Mouse (Mus musculus): ENCODE measurements around the gene Pex11b. TPM values are rescaled to one million over a fixed set of nuclear protein-coding genes. Genes with fewer than 3 reads are reported as not detected.
A peak's percentile ranks its signal among the peaks of the same experiment; 100 is the strongest.

Gene Pex11b
- polyA plus RNA-seq, 1 experiment from 2014 or later = 39.0 TPM

DNA sequence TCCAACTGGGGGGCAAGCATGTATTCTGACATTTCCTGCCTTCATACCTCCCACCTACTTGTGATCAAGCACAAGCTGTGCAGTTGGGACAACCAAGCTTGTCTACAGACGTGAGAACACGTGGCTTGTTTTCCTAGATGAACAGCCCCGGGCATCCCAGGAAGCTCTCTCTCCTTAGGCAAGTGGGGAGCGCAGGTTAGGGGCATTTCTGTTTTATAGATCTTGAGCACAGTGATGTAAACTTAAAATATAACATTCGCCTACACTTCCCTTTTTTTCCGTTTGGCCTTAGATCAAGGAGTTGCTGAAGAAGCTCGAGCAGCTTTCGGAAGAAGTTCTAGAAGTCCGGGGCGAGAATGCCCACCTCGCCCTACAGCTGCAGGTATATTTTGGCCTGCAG, 53.7 kb downstream of the Pex11b start:
- no peak for DNase-seq (ENCODE audit: low spot score)
- Histone ChIP-seq H3K9me3 (no peaks in the 10 kb centered on the region), H3K27me3 (ENCODE audit: insufficient read depth, poor library complexity, severe bottlenecking) (peaks cover 32% of the 10 kb centered on the region), H3K4me3 (no peak overlapping the region), H3K27ac (no peak overlapping the region), H3K4me1 (peaks cover 23% of the 10 kb centered on the region), H3K36me3 (no peaks in the 10 kb centered on the region)
- WGBS = 78% methylated on average over 11 of the region's 11 CpGs

DNA sequence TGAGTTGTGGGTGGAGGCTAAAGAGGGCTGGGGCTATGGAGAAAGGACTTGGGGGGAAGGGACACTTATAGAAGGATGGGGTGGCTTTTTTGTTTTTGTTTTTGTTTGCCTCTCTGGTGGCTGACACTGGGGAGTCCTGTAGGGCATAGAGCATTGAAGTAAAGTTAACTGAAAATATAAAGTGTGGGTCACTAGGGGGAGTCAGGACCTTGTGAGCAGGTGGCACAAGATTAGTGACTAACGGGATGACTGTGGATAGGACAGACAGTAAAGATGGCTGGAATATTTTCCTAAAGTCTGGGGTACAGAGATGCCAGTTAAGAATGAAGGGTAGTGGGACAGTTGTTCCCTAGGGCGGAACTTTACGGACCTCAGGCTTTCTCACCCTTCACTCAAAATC, 55.1 kb downstream of the Pex11b start:
- no peaks in the 10 kb centered on the region for H3K9me3 ChIP-seq
- H3K27me3 ChIP-seq (ENCODE audit: insufficient read depth, poor library complexity, severe bottlenecking) = peaks cover 19% of the 10 kb centered on the region
- H3K4me1 ChIP-seq = peaks cover 14% of the 10 kb centered on the region; the same call in 1 of the 2 replicates
- WGBS = 53% methylated on average over 3 of the region's 3 CpGs
- no peak overlapping the region for H3K27ac ChIP-seq
- H3K4me3 ChIP-seq = no peak overlapping the region
- H3K36me3 ChIP-seq = no peaks in the 10 kb centered on the region
- DNase-seq (ENCODE audit: low spot score) = no peak

DNA sequence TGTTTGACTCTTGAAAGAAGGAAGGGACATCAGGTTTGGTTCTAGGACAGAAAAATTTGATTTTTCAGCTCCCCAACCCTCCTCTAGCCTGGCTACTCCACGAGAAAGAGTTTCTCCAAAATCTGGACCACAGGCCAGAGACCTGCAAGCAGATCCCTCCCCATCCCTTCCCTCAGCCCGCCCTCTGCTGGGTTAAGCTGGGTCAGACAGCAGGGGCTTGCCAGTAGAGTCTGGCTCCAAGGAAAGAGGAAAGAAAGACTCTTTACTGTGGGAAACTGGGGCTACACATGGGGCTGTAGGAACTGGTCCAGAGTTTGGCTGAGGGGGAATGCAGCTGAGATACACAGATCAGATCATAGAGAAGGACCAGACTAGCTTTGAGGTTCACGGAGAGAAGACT, 57.3 kb downstream of the Pex11b start:
- Histone ChIP-seq H3K9me3 (no peaks in the 10 kb centered on the region), H3K36me3 (no peaks in the 10 kb centered on the region), H3K27me3 (ENCODE audit: insufficient read depth, poor library complexity, severe bottlenecking) (peaks cover 11% of the 10 kb centered on the region), H3K27ac (no peak overlapping the region), H3K4me1 (peaks cover 26% of the 10 kb centered on the region), H3K4me3 (peak overlapping the region; percentile 8; the same call in 1 of the 2 replicates)
- DNase-seq (ENCODE audit: low spot score) = no peak
- 11% methylated on average over 3 of the region's 3 CpGs for WGBS

DNA sequence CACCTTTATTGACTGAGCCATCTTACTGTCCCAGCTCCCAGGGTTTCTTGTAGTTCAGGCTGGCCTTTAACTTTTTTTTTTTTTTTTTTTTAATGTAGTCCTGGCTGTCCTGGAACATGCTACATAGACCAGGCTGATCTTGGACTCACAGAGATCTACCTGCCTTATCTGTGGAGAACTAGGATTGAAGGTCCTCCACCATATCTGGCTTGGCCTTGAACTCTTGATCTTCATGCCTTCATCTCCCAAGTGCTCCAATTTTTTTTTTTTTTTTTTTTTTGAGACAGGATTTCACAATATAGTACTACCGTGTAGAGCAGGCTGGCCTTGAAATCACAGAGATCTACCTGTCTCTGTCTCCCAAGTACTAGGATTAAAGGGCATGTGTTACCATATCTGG, 58.4 kb downstream of the Pex11b start:
- 74% methylated on average over 1 of the region's 1 CpGs for WGBS
- H3K4me3 ChIP-seq = no peak overlapping the region
- no peak overlapping the region for H3K27ac ChIP-seq
- H3K9me3 ChIP-seq = no peaks in the 10 kb centered on the region
- peaks cover 34% of the 10 kb centered on the region for H3K4me1 ChIP-seq
- no peak for DNase-seq (ENCODE audit: low spot score)
- H3K27me3 ChIP-seq (ENCODE audit: insufficient read depth, poor library complexity, severe bottlenecking) = peaks cover 11% of the 10 kb centered on the region
- H3K36me3 ChIP-seq = no peaks in the 10 kb centered on the region

Other genes with a start within 250 kb of the Pex11b start
- 0.49 TPM in 1 of 2 replicates, not detected in the other for gene BC107364, start 183.1 kb upstream of the Pex11b start, polyA plus RNA-seq (2016; fragmentation: Nextera tagmentation; extraction: Ambion mirVana)
- 5.5 and 8.9 TPM in 2 replicates for gene Hfe2, start 110.2 kb upstream of the Pex11b start, polyA plus RNA-seq (2016; fragmentation: Nextera tagmentation; extraction: Ambion mirVana)
- 59.9 and 75.5 TPM in 2 replicates for gene Txnip, start 77.4 kb upstream of the Pex11b start, polyA plus RNA-seq (2016; fragmentation: Nextera tagmentation; extraction: Ambion mirVana)
- gene Gm16253, start 58.4 kb upstream of the Pex11b start, polyA plus RNA-seq (2016; fragmentation: Nextera tagmentation; extraction: Ambion mirVana) = 0.88 and 2.8 TPM in 2 replicates
- gene Polr3gl, start 41.2 kb upstream of the Pex11b start, polyA plus RNA-seq (2016; fragmentation: Nextera tagmentation; extraction: Ambion mirVana) = 37.1 and 37.2 TPM in 2 replicates
- 6.8 and 10.4 TPM in 2 replicates for gene Ankrd34a, start 38.7 kb upstream of the Pex11b start, polyA plus RNA-seq (2016; fragmentation: Nextera tagmentation; extraction: Ambion mirVana)
- 4.7 and 4.8 TPM in 2 replicates for gene Lix1l, start 34.2 kb upstream of the Pex11b start, polyA plus RNA-seq (2016; fragmentation: Nextera tagmentation; extraction: Ambion mirVana)
- gene Rbm8a, start 5.4 kb upstream of the Pex11b start, polyA plus RNA-seq (2016; fragmentation: Nextera tagmentation; extraction: Ambion mirVana) = 112 and 150 TPM in 2 replicates
- 0.10 and 0.26 TPM in 2 replicates for gene Gm42957, start 98 bp downstream of the Pex11b start, polyA plus RNA-seq (2016; fragmentation: Nextera tagmentation; extraction: Ambion mirVana)
- gene Itga10, start 10.2 kb downstream of the Pex11b start, polyA plus RNA-seq (2016; fragmentation: Nextera tagmentation; extraction: Ambion mirVana) = 0.74 and 0.84 TPM in 2 replicates
- gene Ankrd35, start 34.8 kb downstream of the Pex11b start, polyA plus RNA-seq (2016; fragmentation: Nextera tagmentation; extraction: Ambion mirVana) = 0.14 TPM in 2 replicates
- 41.8 and 43.4 TPM in 2 replicates for gene Pias3, start 61.0 kb downstream of the Pex11b start, polyA plus RNA-seq (2016; fragmentation: Nextera tagmentation; extraction: Ambion mirVana)
- 7.1 and 8.5 TPM in 2 replicates for gene Nudt17, start 73.2 kb downstream of the Pex11b start, polyA plus RNA-seq (2016; fragmentation: Nextera tagmentation; extraction: Ambion mirVana)
- 37.7 and 41.0 TPM in 2 replicates for gene Polr3c, start 92.3 kb downstream of the Pex11b start, polyA plus RNA-seq (2016; fragmentation: Nextera tagmentation; extraction: Ambion mirVana)
- gene Rnf115, start 92.3 kb downstream of the Pex11b start, polyA plus RNA-seq (2016; fragmentation: Nextera tagmentation; extraction: Ambion mirVana) = 47.9 and 59.6 TPM in 2 replicates
- gene Pdzk1, start 193.9 kb downstream of the Pex11b start, polyA plus RNA-seq (2016; fragmentation: Nextera tagmentation; extraction: Ambion mirVana) = 0.98 TPM in 1 of 2 replicates, not detected in the other
- gene Cd160, start 194.0 kb downstream of the Pex11b start, polyA plus RNA-seq (2016; fragmentation: Nextera tagmentation; extraction: Ambion mirVana) = 0.06 TPM in 1 of 2 replicates, not detected in the other